Mouse (Mus musculus) hindbrain, postnatal 0 days (tissue): ENCODE results near the gene Brf1. TPM values are rescaled to one million over a fixed set of nuclear protein-coding genes. Genes with fewer than 3 reads are reported as not detected.
A peak's percentile ranks its signal among the peaks of the same experiment; 100 is the strongest.

Source experiments
- ATAC-seq: fragments of 200-750 bp; cut with Nextera tagmentation; 2 replicates; pipeline ENCODE4 v1.8.0; 2017; ENCODE audit warnings: mild to moderate bottlenecking, moderate TSS enrichment, moderate library complexity
- DNase-seq: peaks from one replicate; pipeline ENCODE4 v3.0.0-alpha.2; 2015; ENCODE audit warnings: low spot score
- H3K27ac ChIP-seq: fragments of 300-500 bp; sonication (generic); 2 replicates; pipeline ENCODE4 v1.5.1; 2014; ENCODE audit warnings: mild to moderate bottlenecking
- H3K27me3 ChIP-seq: fragments of 300-500 bp; sonication (generic); 2 replicates; pipeline ENCODE4 v1.6.1; 2014; ENCODE audit warnings: low read length, mixed read lengths; ENCODE audit not compliant: insufficient read depth
- H3K36me3 ChIP-seq: fragments of 300-500 bp; sonication (generic); 2 replicates; pipeline ENCODE4 v1.6.1; 2014; ENCODE audit warnings: low read length, mixed read lengths; ENCODE audit not compliant: insufficient read depth
- H3K4me1 ChIP-seq: fragments of 300-500 bp; sonication (generic); 2 replicates; pipeline ENCODE4 v1.6.1; 2014; ENCODE audit warnings: antibody characterized with exemption, low read length, mixed read lengths; ENCODE audit not compliant: insufficient read depth
- H3K4me2 ChIP-seq: fragments of 300-500 bp; sonication (generic); 2 replicates; pipeline ENCODE4 v1.6.1; 2014; ENCODE audit warnings: low read depth, mild to moderate bottlenecking, low read length, moderate library complexity, mixed read lengths
- H3K4me3 ChIP-seq: fragments of 300-500 bp; sonication (generic); 2 replicates; pipeline ENCODE4 v1.5.1; 2014; ENCODE audit warnings: low read length
- H3K9ac ChIP-seq: fragments of 300-500 bp; sonication (generic); replicated peaks from 2 replicates; pipeline ENCODE4 v1.6.1; 2014; ENCODE audit warnings: mild to moderate bottlenecking, low read length, moderate library complexity, mixed read lengths
- H3K9me3 ChIP-seq: fragments of 300-500 bp; sonication (generic); 2 replicates; pipeline ENCODE4 v1.6.1; 2016; ENCODE audit warnings: low read length, mixed read lengths
- CTCF ChIP-seq: IDR thresholded peaks from 2 replicates; pipeline ENCODE4 v1.5.1; 2016; ENCODE audit warnings: antibody characterized with exemption, control low read depth, low read depth
- WGBS: fragments of 180-500 bp; shearing (Covaris S2); extraction: QIAGEN DNeasy Blood & Tissue Kit; methylation state at CpG from one replicate; pipeline ENCODE4 v1.1.7; 2014; 5-methylcytosine and 5-hydroxymethylcytosine counted together
- polyA plus RNA-seq: library from polyadenylated mRNA; unstranded; fragments of >200 nt; fragmentation: Nextera tagmentation; extraction: Ambion mirVana; gene quantifications from 2 replicates; pipeline ENCODE4 v1.2.1, GENCODE M21; 2015
- total RNA-seq: library from RNA; depleted of rRNA; stranded (reverse); fragments of >200 nt; gene quantifications from 2 replicates; pipeline ENCODE4 v1.2.3, GENCODE M21; 2014; rRNA removed

The Brf1 gene
- total RNA-seq (29.4 and 32.9 TPM in 2 replicates), polyA plus RNA-seq (39.0 and 40.8 TPM in 2 replicates)

- DNase-seq, result peak; percentile 97
Measured at GRCm38 (mm10) chr12:113000294-113001132, at the start of gene Brf1. Brf1 (minus strand) TSS chr12:113000704.

GRCm38 (mm10) chr12:113049836-113050235, 49.3 kb upstream of the Brf1 start:
- ATAC-seq, result no peak
- no peak for TF ChIP-seq CTCF
- Histone ChIP-seq H3K36me3 (peaks cover 29% of the 10 kb centered on the region), H3K4me3 (no peak overlapping the region), H3K27ac (no peak overlapping the region), H3K4me1 (no peaks in the 10 kb centered on the region), H3K4me2 (no peak overlapping the region), H3K9ac (no peak overlapping the region), H3K27me3 (no peaks in the 10 kb centered on the region), H3K9me3 (no peaks in the 10 kb centered on the region)
- WGBS, result 96% methylated on average over 9 of the region's 9 CpGs
- no peak for DNase-seq

More at GRCm38 (mm10) chr12:113000294-113001132, at the start of gene Brf1:
- no peaks in the 10 kb centered on the region for H3K9me3 ChIP-seq
- H3K27ac ChIP-seq, result peak within 1 kb of the TSS; percentile 83
- peak within 1 kb of the TSS; percentile 88 for H3K9ac ChIP-seq
- H3K36me3 ChIP-seq, result no peaks in the 10 kb centered on the region
- H3K4me2 ChIP-seq, result peak within 1 kb of the TSS; percentile 87
- no peaks in the 10 kb centered on the region for H3K27me3 ChIP-seq
- TF ChIP-seq CTCF, result 0 out of 2 replicates have a peak, but pooled peaks have one; percentile 5
- WGBS, result under 1% methylated on average over 86 of the region's 96 CpGs
- peaks cover 8% of the 10 kb centered on the region for H3K4me1 ChIP-seq
- H3K4me3 ChIP-seq, result peak within 1 kb of the TSS; percentile 75
- peak; percentile 99 for ATAC-seq

- Histone ChIP-seq H3K4me3 (no peak overlapping the region), H3K27ac (no peak overlapping the region), H3K4me1 (no peaks in the 10 kb centered on the region), H3K9ac (no peak overlapping the region), H3K4me2 (no peak overlapping the region), H3K9me3 (no peaks in the 10 kb centered on the region), H3K36me3 (peaks cover 21% of the 10 kb centered on the region), H3K27me3 (no peaks in the 10 kb centered on the region)
- 69% methylated on average over 5 of the region's 5 CpGs for WGBS
- DNase-seq (peak; percentile 48), ATAC-seq (peak; percentile 80)
- no peak for TF ChIP-seq CTCF
Measured at GRCm38 (mm10) chr12:113048103-113048502, 47.6 kb upstream of the Brf1 start.

- Histone ChIP-seq H3K4me2 (no peak overlapping the region), H3K27ac (no peak overlapping the region), H3K4me1 (peaks cover 7% of the 10 kb centered on the region), H3K9ac (no peak overlapping the region), H3K36me3 (peaks cover 16% of the 10 kb centered on the region), H3K27me3 (no peaks in the 10 kb centered on the region), H3K4me3 (no peak overlapping the region), H3K9me3 (no peaks in the 10 kb centered on the region)
- no peak for DNase-seq
- 89% methylated on average over 15 of the region's 15 CpGs for WGBS
- ATAC-seq, result no peak
- TF ChIP-seq CTCF, result no peak
Measured at GRCm38 (mm10) chr12:113046861-113047260, 46.4 kb upstream of the Brf1 start.

GRCm38 (mm10) chr12:113044916-113045677, 44.6 kb upstream of the Brf1 start:
- Histone ChIP-seq H3K4me1 (peaks cover 17% of the 10 kb centered on the region), H3K4me2 (no peak overlapping the region), H3K27ac (no peak overlapping the region), H3K4me3 (no peak overlapping the region), H3K9me3 (no peaks in the 10 kb centered on the region), H3K9ac (no peak overlapping the region), H3K27me3 (no peaks in the 10 kb centered on the region), H3K36me3 (peaks cover 5% of the 10 kb centered on the region; the same call in 1 of the 2 replicates)
- no peak for ATAC-seq
- DNase-seq, result peak; percentile 26
- WGBS, result 81% methylated on average over 3 of the region's 3 CpGs
- peak; percentile 58 for TF ChIP-seq CTCF

- Histone ChIP-seq H3K27ac (0 out of 2 replicates have a peak overlapping the region, but pooled peaks have one; percentile 15), H3K4me1 (peaks cover 17% of the 10 kb centered on the region), H3K9ac (no peak overlapping the region), H3K36me3 (no peaks in the 10 kb centered on the region), H3K4me2 (no peak overlapping the region), H3K27me3 (no peaks in the 10 kb centered on the region), H3K9me3 (no peaks in the 10 kb centered on the region), H3K4me3 (no peak overlapping the region)
- WGBS, result 84% methylated on average over 2 of the region's 2 CpGs
- TF ChIP-seq CTCF, result no peak
- DNase-seq (no peak), ATAC-seq (no peak)
Measured at GRCm38 (mm10) chr12:113042543-113042942, 42.0 kb upstream of the Brf1 start.
